Mouse (Mus musculus) MEL (cell line): ENCODE measurements around the gene Rasl11b. TPM values are rescaled to one million over a fixed set of nuclear protein-coding genes. Genes with fewer than 3 reads are reported as not detected.

Experiments used
- DNase-seq: peaks from one replicate; pipeline ENCODE4 v3.0.0; 2011; ENCODE audit warnings: low read depth, low spot score
- H3K27ac ChIP-seq: 2 replicates; pipeline ENCODE4 v1.5.1; 2012; ENCODE audit warnings: low read depth, mild to moderate bottlenecking, control low read depth, low read length, moderate library complexity; ENCODE audit not compliant: control insufficient read depth
- H3K27me3 ChIP-seq, 2 experiments: fragments of 150-350 bp in 1 of 2; sonication (generic) in 1 of 2; 2 replicates each; pipeline ENCODE4 v1.6.1; 2012; ENCODE audit warnings: low read length in 2 of 2, mild to moderate bottlenecking in 2 of 2, improper control_type of control experiment in 1 of 2, moderate library complexity in 1 of 2; ENCODE audit not compliant: insufficient read depth in 2 of 2, control insufficient read depth in 1 of 2
- H3K36me3 ChIP-seq, 2 experiments: 2 replicates each; pipeline ENCODE4 v1.6.1; 2012 to 2014; ENCODE audit warnings: low read length in 2 of 2, improper control_type of control experiment in 1 of 2, inconsistent platforms in 1 of 2, mild to moderate bottlenecking in 1 of 2; ENCODE audit not compliant: insufficient read depth in 2 of 2, control insufficient read depth in 1 of 2
- H3K4me1 ChIP-seq, 2 experiments: fragments of 150-350 bp in 1 of 2; sonication (generic) in 1 of 2; 2 replicates each; pipeline ENCODE4 v1.6.1; 2012; ENCODE audit warnings: low read length in 2 of 2, improper control_type of control experiment in 1 of 2, mild to moderate bottlenecking in 1 of 2; ENCODE audit not compliant: insufficient read depth in 2 of 2, control insufficient read depth in 1 of 2
- H3K4me3 ChIP-seq, 2 experiments: fragments of 150-350 bp in 1 of 2; sonication (generic) in 1 of 2; 2 replicates each; pipeline ENCODE4 v1.5.1; 2012; ENCODE audit warnings: low read depth in 2 of 2, low read length in 2 of 2, mild to moderate bottlenecking in 2 of 2, moderate library complexity in 2 of 2, control low read depth in 1 of 2, improper control_type of control experiment in 1 of 2; ENCODE audit not compliant: control insufficient read depth in 1 of 2, insufficient read depth in 1 of 2
- H3K79me2 ChIP-seq: 2 replicates; pipeline ENCODE4 v1.6.1; 2012; ENCODE audit warnings: mild to moderate bottlenecking, low read length, moderate library complexity; ENCODE audit not compliant: control insufficient read depth, poor library complexity, insufficient read depth
- H3K9ac ChIP-seq: 2 replicates; pipeline ENCODE4 v1.6.1; 2012; ENCODE audit warnings: low read depth, mild to moderate bottlenecking, control low read depth, low read length, moderate library complexity; ENCODE audit not compliant: control insufficient read depth, poor library complexity, severe bottlenecking
- H3K9me3 ChIP-seq: fragments of 150-350 bp; sonication (generic); replicated peaks from 2 replicates; pipeline ENCODE4 v1.6.1; 2012; ENCODE audit warnings: mild to moderate bottlenecking, low read length, improper control_type of control experiment, moderate library complexity; ENCODE audit not compliant: insufficient read depth
- BHLHE40 ChIP-seq: IDR thresholded peaks from 2 replicates; pipeline ENCODE4 v1.6.1; 2012; ENCODE audit warnings: low read depth, mild to moderate bottlenecking, inconsistent platforms, low read length, improper control_type of control experiment, borderline replicate concordance
- CHD1 ChIP-seq: IDR thresholded peaks from 2 replicates; pipeline ENCODE4 v1.6.1; 2012; ENCODE audit warnings: low read depth, mild to moderate bottlenecking, inconsistent platforms, low read length, improper control_type of control experiment
- ELF1 ChIP-seq: IDR thresholded peaks from 2 replicates; pipeline ENCODE4 v1.6.1; 2014; ENCODE audit warnings: low read depth, mild to moderate bottlenecking, inconsistent platforms, low read length, improper control_type of control experiment, moderate library complexity
- ETS1 ChIP-seq: IDR thresholded peaks from 2 replicates; pipeline ENCODE4 v1.6.1; 2012; ENCODE audit warnings: low read depth, mild to moderate bottlenecking, inconsistent platforms, low read length, improper control_type of control experiment, moderate library complexity
- HCFC1 ChIP-seq: IDR thresholded peaks from 2 replicates; pipeline ENCODE4 v1.6.1; 2012; ENCODE audit warnings: low read depth, mild to moderate bottlenecking, inconsistent platforms, low read length, improper control_type of control experiment, moderate library complexity
- KAT2A ChIP-seq: conservative IDR thresholded peaks from 2 replicates; pipeline ENCODE4 v1.6.1; 2012; ENCODE audit warnings: low read depth, low read length, improper control_type of control experiment, inconsistent platforms
- MAFK ChIP-seq: IDR thresholded peaks from 2 replicates; pipeline ENCODE4 v1.6.1; 2011; ENCODE audit warnings: low read depth, mild to moderate bottlenecking, low read length, improper control_type of control experiment, borderline replicate concordance
- MAX ChIP-seq: IDR thresholded peaks from 2 replicates; pipeline ENCODE4 v1.6.1; 2011; ENCODE audit warnings: low read length, improper control_type of control experiment
- MAZ ChIP-seq: IDR thresholded peaks from 2 replicates; pipeline ENCODE4 v1.6.1; 2012; ENCODE audit warnings: low read depth, mild to moderate bottlenecking, inconsistent platforms, low read length, improper control_type of control experiment
- MXI1 ChIP-seq: IDR thresholded peaks from 2 replicates; pipeline ENCODE4 v1.6.1; 2011; ENCODE audit warnings: mild to moderate bottlenecking, low read depth, low read length, improper control_type of control experiment
- NELFE ChIP-seq: IDR thresholded peaks from 2 replicates; pipeline ENCODE4 v1.6.1; 2011; ENCODE audit warnings: low read depth, low read length, improper control_type of control experiment
- POLR2A ChIP-seq, 2 experiments: IDR thresholded peaks; 2 replicates each; pipeline ENCODE4 v1.6.1; 2011 to 2012; ENCODE audit warnings: low read length in 2 of 2, mild to moderate bottlenecking in 2 of 2, control low read depth in 1 of 2, improper control_type of control experiment in 1 of 2, low read depth in 1 of 2, moderate library complexity in 1 of 2; ENCODE audit not compliant: control insufficient read depth in 1 of 2, insufficient read depth in 1 of 2, poor library complexity in 1 of 2
- POLR2AphosphoS2 ChIP-seq: IDR thresholded peaks from 2 replicates; pipeline ENCODE4 v1.6.1; 2011; ENCODE audit warnings: low read length, improper control_type of control experiment
- RAD21 ChIP-seq: IDR thresholded peaks from 2 replicates; pipeline ENCODE4 v1.6.1; 2011; ENCODE audit warnings: mild to moderate bottlenecking, low read depth, low read length, improper control_type of control experiment
- SIN3A ChIP-seq: IDR thresholded peaks from 2 replicates; pipeline ENCODE4 v1.6.1; 2012; ENCODE audit warnings: low read length, improper control_type of control experiment, inconsistent platforms
- TBP ChIP-seq: IDR thresholded peaks from 2 replicates; pipeline ENCODE4 v1.8.0; 2011; ENCODE audit warnings: low read depth, low read length, improper control_type of control experiment
- USF1 ChIP-seq: IDR thresholded peaks from 2 replicates; pipeline ENCODE4 v1.6.1; 2014; ENCODE audit warnings: low read depth, mild to moderate bottlenecking, inconsistent platforms, low read length, improper control_type of control experiment, moderate library complexity
- USF2 ChIP-seq, 2 experiments: IDR thresholded peaks; 2 replicates each; pipeline ENCODE4 v1.6.1; 2011 to 2012; ENCODE audit warnings: improper control_type of control experiment in 2 of 2, low read length in 2 of 2, borderline replicate concordance in 1 of 2, inconsistent platforms in 1 of 2, low read depth in 1 of 2, mild to moderate bottlenecking in 1 of 2; ENCODE audit not compliant: insufficient read depth in 1 of 2
- ZC3H11A ChIP-seq: IDR thresholded peaks from 2 replicates; pipeline ENCODE4 v1.6.1; 2012; ENCODE audit warnings: low read depth, mild to moderate bottlenecking, inconsistent platforms, low read length, improper control_type of control experiment
- ZKSCAN1 ChIP-seq: IDR thresholded peaks from 2 replicates; pipeline ENCODE4 v1.6.1; 2012; ENCODE audit warnings: low read depth, mild to moderate bottlenecking, inconsistent platforms, low read length, improper control_type of control experiment, moderate library complexity
- ZNF384 ChIP-seq: IDR thresholded peaks from 2 replicates; pipeline ENCODE4 v1.6.1; 2012; ENCODE audit warnings: low read depth, mild to moderate bottlenecking, inconsistent platforms, low read length, improper control_type of control experiment
- polyA plus RNA-seq, 2 experiments: library from polyadenylated mRNA; stranded (reverse) in 1 of 2; unstranded in 1 of 2; fragments of >175 nt in 1 of 2; fragments of >200 nt in 1 of 2; gene quantifications; 2 replicates each; pipeline versions ENCODE4 v1.2.1 to v1.2.4; 2012; ENCODE audit warnings: low replicate concordance in 2 of 2, low read depth in 1 of 2; ENCODE audit not compliant: insufficient read length in 2 of 2, insufficient read depth in 1 of 2, missing spikeins in 1 of 2
- total RNA-seq: library from RNA; depleted of rRNA; stranded (reverse); fragments of 300-350 nt; gene quantifications from 2 replicates; pipeline ENCODE4 v1.2.3, GENCODE M21; 2012

The Rasl11b gene
- total and polyA plus RNA-seq, 3 experiments: 0.15 to 0.54 TPM; not detected in 1

GRCm38 (mm10) chr5:74196307-74196618, 1.2 kb downstream of the Rasl11b start:
- Histone ChIP-seq H3K4me3 (no peak overlapping the region), H3K4me1 (peaks cover 2 to 23% of the 10 kb centered on the region in 2 experiments), H3K36me3 (peaks cover 0 to 12% of the 10 kb centered on the region in 2 experiments; a peak in 2 of 4 replicates), H3K27ac (no peak overlapping the region), H3K79me2 (no peaks in the 10 kb centered on the region), H3K27me3 (no peaks in the 10 kb centered on the region), H3K9ac (no peak overlapping the region), H3K9me3 (no peaks in the 10 kb centered on the region)
- DNase-seq: no peak
- TF ChIP-seq MAZ (no peak), MAX (no peak), USF2 (IDR thresholded peaks at IDR 0.05; ENCODE audit: borderline replicate concordance in 1 of 2, insufficient read depth in 1 of 2, low read depth in 1 of 2, low read length in 2 of 2) (no peak), USF1 (no peak), ZC3H11A (no peak), HCFC1 (no peak), KAT2A (no peak)

GRCm38 (mm10) chr5:74197541-74198330, 2.6 kb downstream of the Rasl11b start:
- Histone ChIP-seq H3K27me3 (no peaks in the 10 kb centered on the region), H3K4me3 (no peak overlapping the region), H3K4me1 (peaks cover 2 to 22% of the 10 kb centered on the region in 2 experiments), H3K9me3 (no peaks in the 10 kb centered on the region)
- TF ChIP-seq MAZ (no peak), MAFK (no peak), ETS1 (no peak), SIN3A (no peak), USF2 (IDR thresholded peaks at IDR 0.05; ENCODE audit: borderline replicate concordance in 1 of 2, insufficient read depth in 1 of 2, low read depth in 1 of 2, low read length in 2 of 2) (no peak), RAD21 (no peak), ZNF384 (no peak), POLR2A (IDR thresholded peaks at IDR 0.05; ENCODE audit: control insufficient read depth in 1 of 2, insufficient read depth in 1 of 2, low read depth in 1 of 2, low read length in 2 of 2, poor library complexity in 1 of 2) (no peak), ZKSCAN1 (no peak), CHD1 (no peak), POLR2AphosphoS2 (no peak), TBP (no peak), BHLHE40 (no peak), MXI1 (no peak), ELF1 (no peak), NELFE (no peak)
- TF ChIP-seq, all 39 proteins: peak for 0
- Histone ChIP-seq H3K27ac (no peak overlapping the region), H3K79me2 (no peaks in the 10 kb centered on the region), H3K36me3 (peaks cover 0 to 12% of the 10 kb centered on the region in 2 experiments; a peak in 2 of 4 replicates), H3K9ac (no peak overlapping the region)
- no peak for DNase-seq
